Mouse (Mus musculus) mouse trophoblast stem cell (cell line): Measurements from ENCODE around the gene Tmprss9.

ENCODE experiments used
- in situ Hi-C, 2 experiments: fragments of 300-500 bp; cut with MseI, MboI; formaldehyde crosslinking; loops; 2 replicates in 1 of 2; 3 replicates in 1 of 2; pipeline ENCODE4 v1.15.1; 2025

The Tmprss9 gene

DNA sequence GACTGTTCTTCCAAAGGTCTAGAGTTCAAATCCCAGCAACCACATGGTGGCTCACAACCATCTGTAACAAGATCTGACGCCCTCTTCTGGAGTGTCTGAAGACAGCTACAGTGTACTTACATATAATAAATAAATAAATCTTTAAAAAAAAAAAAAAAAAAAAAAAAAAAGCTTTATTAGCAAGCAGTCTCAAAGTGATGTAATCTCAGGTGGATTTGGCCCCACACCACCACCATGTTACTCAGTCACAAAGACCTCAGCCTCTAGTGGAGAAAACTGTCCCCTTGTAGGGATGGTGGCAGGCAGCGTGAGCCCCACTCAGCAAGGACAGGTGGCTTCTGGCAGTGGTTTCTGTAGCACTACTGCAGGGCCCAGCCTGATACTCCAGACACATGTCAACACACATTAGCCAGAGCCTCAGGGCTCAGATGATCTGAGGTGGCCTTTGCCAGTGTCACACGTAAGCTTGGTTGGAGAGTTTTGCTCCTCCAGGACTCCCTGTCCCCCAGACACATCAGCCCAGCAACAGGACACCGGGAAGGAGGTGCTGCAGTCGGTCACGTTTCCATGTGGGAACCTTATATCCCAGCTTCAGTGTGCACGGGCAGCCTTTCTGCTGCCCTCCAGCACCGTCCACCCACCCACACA lies 41.8 kb downstream of the Tmprss9 start:
- in situ Hi-C loops, result no loop called here

DNA sequence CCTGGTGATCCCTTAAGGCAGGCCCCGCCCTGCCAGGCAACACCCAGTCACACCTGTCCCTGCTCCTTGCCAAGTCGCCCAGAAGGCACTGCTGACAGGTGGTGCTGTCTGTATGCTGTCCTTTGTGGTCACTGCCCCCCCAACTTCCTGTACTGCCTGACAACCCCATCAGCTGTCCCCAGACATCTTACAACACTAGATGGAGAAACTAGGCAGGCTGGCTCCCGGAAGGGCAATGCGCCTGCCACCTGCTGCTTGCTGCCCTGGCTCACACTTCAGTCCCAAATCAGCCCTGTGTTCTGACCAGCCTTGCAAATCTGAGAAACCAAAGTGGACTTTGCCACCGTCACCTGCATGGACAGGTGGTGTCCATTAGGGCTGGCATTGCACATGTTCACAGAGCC lies 42.6 kb downstream of the Tmprss9 start:
- in situ Hi-C loops, result no loop called here

DNA sequence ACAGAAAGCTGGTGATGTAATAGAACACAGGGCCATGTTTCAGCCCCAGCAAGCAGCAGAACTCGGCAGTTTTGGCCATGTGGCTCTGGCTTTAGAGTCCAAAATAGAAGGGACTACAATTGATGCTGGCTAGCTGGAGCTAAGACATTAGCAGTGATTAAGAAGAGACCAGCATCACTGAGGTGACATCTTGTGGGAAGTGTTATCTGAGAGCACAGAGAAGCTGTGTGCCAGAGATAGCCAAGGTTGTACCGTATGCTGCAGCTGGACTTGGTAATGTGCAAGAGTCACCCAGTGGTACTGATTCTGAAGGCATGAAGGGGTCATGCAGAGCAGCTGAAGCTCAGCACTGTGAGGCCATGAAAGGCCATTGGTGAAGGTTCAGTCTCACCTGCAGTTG lies 43.6 kb downstream of the Tmprss9 start:
- in situ Hi-C loops, result no loop called here

DNA sequence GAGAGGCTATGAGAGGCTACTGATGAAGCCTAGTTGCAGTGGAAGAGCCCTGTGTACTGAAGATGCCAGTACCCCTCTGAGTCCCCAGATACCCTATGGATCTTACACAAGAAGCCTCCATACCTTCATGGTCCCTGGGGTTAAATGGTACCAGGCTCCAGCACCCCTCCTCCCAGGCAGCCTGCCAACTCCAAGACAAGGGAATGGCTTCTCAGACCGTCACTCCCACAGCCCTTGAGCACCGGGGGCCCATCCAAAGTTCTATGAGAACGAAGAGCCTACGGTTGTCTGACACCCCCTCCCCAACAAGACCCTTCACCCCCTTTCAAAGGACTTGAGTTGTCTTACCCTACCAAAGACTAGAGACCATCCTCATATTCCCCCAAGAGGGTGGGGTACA lies 44.1 kb downstream of the Tmprss9 start:
- in situ Hi-C loops, result no loop called here

DNA sequence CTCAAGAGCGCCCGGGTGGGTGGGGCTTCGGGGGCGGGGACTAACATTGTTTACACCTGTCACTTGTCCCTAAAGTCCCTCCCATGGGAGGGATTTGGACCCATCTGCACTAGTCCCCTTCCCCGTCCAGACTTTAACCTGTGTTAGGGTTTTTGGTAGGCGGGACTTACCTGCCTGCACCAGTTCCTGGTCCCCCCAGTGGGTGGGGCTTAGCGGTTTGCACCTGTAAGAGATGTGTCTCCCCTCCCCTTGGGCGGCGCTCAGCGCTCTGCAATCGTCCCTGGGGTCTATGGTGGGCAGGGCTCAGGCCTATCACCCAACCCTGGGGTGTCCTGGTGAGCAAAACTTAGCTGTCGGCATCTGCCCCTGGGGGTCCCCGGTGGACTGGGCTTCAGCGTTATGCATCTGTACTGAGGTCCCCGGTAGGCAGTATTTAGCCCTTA lies 45.7 kb downstream of the Tmprss9 start:
- in situ Hi-C loops, result no loop called here

DNA sequence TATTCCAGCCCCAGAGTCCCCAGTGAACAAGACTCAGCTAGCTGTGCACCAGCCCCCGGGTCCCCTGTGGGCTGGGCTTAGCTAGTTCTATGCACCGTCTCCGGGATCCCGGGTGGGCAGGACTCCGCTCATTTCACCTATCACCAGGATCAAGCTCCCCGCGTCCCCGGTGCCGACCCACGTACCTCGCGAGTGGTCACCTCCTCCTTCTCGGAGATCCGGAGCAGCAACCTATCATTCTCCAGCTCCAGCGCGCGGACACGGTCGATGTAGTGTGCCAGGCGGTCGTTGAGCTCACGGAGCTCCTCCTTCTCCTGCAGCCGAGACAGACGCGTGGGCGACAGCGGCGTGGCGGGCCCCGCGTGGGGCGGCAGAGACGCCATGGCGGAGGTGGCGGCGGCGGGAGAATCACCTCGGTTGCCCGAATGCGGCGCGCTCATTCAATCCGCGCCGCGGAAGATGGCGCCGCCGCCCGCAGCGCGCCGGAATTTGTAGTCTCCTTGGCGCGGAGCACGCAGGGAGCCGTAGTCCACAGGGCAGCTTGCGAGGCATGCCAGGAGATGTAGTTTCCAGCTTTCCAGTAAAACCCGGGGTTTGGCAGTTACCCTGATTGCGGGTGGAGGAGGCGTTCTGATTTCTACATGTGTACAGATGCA lies 46.3 kb downstream of the Tmprss9 start, which contains the start of gene Lmnb2:
TSS of gene Lmnb2 (minus strand) at position 467 of the 656 bp plus-strand sequence.
- in situ Hi-C loops, result no loop called here

DNA sequence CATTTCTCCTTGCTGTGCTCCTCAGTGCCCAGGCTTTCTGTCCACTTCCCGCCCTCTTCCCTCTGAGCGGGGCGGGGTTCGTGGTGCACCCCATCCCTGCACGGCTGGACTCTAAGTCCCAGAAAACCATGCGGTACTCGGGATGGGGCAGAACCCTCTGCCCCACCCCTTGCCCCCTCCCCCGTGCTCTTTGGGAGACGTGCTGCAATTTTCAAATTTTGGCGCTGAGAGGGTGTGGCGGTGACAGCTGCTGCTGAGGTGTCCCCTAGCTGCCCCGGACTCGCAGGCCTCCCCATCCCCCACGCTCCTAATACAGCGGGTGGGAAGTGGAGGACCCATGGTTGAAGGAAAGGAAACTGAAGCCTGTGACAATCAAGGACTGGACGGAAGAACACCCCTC lies 50.3 kb downstream of the Tmprss9 start:
- in situ Hi-C loops, result no loop called here

DNA sequence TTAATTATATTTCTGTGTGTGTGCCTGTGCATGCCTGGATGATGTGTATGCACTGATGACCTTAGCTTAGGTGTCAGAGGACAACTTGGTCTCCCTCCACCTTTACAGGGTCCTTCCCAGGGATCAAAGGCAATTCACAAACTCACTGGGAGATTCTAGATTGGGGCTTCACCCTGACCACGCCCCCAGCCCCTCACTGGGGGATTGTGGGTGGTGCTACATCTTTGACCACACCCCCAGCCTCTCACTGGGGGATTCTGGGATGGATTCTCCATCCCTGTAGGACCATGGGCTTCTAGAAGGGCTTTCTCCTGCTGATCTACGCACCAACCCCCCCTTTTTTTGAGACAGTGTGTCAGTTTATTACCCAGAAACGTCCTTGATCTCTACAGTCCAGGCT lies 53.8 kb downstream of the Tmprss9 start:
- in situ Hi-C loops, result loop anchor here (5.0 kb wide), 2 partner anchors 62 to 67 kb away; no protein-coding TSS in a partner anchor

DNA sequence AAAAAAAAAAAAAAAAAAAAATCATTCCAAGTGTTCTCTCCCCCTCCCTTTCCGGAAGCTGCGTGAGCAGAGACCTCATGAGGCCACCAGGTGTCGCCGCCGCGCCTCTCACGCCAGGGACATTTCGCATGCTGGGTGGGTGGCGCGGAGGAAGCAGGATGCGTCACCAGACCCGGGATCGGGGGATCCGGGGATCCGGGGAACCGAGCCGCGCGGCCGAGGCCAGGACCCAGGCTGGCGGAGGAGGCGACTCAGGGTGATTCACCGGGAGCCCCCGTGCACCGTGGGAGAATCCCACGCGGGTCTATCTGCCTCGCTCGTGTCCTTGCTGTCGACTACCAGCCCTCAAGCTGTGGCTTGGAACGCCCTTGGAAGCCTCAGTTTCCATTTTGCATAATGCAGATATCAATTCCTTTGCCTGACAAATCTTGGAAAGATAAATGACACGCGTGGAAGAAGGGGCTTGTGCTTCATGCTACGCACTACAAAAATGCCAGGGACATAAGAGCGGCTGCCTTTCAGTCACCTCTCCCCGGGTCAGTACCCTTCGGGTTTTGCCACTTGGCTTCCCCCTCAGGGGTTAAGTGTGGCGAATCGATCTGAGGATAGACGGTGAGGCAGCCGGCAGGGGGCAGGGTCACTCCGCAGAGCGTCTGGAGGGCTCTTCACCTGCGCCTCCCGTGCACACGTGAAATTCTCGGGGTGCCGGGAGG lies 57.1 kb downstream of the Tmprss9 start:
- in situ Hi-C loops, result loop anchor here (5.0 kb wide), 2 partner anchors 59 to 64 kb away; no protein-coding TSS in a partner anchor

DNA sequence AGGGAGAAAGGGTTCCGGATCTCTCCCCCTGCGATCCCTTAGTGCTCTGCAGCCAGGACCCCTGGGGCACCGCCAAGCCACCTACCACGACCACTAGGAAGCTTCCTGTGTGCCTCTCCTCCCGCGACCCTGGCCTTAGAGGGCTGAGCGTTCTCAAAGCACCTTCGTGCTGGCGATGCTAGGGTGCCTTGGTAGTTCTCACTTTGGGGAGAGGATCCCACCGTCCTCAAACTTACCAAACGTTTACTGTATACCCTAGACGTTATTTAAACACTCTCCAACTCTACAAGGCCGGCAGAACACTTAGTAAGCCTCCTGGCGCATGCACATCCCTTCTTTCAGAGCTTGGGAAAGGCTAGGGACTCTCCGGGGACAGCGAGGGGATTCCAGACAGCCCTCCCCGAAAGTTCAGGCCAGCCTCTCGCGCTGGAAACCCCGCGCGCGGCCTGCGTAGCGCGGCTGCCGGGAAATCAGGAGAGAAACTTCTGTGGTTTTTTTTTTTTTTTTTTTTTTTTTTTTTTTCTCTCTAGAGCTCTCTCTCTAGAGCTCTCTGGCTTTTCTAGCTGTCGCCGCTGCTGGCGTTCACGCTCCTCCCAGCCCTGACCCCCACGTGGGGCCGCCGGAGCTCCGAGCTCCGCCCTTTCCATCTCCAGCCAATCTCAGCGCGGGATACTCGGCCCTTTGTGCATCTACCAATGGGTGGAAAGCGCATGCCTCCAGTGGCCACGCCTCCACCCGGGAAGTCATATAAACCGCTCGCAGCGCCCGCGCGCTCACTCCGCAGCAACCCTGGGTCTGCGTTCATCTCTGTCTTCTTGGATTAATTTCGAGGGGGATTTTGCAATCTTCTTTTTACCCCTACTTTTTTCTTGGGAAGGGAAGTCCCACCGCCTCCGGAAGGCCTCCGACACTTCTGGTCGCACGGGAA lies 57.9 kb downstream of the Tmprss9 start, which contains the start of gene Gadd45b:
TSS of gene Gadd45b (plus strand) at position 775 of the 928 bp plus-strand sequence.
- in situ Hi-C loops, result loop anchor here (5.0 kb wide), 2 partner anchors 58 to 63 kb away; no protein-coding TSS in a partner anchor

DNA sequence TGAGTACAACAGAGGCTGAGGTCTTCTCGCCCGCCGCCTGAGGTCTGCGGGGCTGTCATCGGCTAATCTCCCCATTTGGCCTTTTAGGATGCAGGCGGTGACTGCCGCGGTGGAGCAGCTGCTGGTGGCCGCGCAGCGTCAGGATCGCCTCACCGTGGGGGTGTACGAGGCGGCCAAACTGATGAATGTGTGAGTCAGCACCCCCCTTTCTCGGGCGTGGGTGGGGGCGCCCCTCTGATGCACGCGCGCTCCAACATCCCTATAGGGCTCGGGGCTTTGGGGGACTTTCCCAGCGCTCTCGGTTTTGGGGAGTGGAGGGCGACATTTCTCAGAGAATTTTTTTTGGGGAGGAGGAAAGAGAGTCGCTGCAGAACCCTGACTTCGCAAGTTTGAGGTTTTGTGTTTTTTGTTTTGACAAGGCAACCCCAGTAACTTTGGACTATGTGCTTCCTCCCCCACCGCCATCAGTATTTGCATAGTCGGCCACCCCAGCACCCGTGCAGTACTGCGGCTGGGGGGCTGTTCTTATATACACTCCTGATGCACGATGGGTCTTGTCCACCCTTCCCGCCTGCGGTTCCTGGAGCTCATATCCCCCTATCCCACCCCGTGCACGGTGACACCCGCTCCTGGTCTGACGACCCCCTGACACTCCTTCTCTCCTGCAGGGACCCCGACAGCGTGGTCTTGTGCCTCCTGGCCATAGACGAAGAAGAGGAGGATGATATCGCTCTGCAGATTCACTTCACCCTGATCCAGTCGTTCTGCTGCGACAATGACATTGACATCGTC lies 58.9 kb downstream of the Tmprss9 start:
- in situ Hi-C loops, result no loop called here

DNA sequence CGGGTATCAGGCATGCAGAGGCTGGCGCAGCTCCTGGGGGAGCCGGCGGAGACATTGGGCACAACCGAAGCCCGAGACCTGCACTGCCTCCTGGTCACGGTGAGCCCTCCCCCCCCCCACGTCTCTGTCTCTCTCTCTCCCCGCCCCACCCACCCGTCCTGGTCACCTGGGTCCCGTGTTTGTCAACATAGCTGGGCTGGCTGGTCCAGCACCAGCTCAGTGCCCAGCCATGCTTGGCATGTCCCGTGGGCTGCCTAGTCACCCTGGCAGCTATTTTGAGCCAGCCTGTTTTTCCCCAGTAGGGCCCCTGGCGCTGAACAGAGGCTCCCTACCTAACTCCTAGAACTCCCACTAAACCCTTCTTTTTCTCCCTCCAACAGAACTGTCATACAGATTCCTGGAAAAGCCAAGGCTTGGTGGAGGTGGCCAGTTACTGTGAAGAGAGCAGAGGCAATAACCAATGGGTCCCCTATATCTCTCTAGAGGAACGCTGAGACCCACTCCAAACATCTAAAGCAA lies 59.6 kb downstream of the Tmprss9 start:
- in situ Hi-C loops, result no loop called here

DNA sequence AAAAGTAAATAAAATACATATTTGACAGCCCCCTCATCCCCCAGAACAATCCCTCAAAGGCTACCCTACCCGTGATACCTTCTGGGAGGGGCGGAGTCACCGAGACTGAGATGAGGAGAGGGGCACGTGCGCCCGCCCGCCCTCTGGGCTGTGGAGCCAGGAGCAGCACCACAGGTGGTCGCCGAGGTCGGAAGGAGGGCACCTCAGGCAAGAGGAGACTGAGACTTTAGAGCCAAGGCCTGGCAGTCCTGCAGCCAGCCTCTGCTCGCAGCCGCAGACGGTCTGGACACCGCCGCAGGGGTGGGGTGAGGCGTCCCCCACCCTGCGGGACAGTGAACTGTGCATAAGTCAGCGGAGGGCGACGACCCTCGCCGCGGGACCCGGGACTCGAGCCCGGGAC lies 60.0 kb downstream of the Tmprss9 start:
- in situ Hi-C loops, result no loop called here

DNA sequence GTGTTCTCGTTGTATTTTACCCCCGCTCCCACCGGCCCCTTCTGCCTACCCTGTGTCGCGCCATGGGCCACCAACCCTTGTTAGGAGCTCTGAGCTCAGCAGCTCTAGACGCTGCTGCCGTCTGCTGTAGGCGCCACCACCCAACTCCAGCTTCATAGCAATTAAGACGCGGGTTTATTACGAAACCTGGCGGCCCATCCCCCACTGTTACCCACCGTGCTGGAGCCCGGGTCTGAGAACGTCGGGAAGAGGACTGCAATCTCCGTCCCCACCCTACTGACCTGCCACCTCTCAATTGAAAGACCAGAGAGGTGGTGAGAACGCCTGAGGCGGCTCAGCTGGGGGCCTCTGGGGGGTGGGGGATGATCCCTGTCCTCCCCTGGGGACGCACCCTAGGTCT lies 60.6 kb downstream of the Tmprss9 start:
- in situ Hi-C loops, result no loop called here

DNA sequence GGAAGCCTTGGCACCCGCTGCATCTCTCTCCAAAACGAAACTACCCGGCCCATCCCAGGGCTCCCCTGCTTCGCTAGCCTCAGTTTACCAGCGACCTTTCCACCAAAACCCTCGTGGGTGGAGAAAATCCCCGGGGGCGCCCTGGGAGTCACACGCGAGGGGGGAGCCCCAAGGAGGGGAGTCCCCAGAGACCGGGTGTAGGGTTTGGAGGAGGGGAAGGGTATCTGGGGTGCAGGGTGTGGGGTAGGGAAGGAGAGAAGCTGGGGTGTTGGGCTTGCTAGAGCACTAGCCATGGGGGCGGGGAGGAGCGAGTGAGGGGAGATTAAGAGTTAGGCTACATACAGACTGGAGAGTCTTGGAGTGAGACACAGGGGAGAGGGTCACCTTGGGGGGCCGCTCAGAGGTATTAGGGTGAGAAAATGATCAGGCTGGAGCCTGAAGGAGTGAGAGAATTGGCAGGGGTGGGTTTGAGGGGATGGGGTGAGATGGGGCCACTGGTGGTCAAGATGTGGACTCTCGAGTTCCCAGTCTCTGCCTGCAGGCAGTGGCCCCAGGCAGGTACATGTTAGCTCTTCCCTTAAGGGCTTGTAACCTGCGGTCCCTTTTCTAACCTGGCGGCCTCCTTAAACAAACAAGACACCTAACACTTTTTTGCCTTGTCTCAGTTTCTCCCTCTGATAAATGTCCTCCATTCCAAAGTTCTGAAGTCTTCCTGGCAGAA lies 61.2 kb downstream of the Tmprss9 start:
- in situ Hi-C loops, result no loop called here

DNA sequence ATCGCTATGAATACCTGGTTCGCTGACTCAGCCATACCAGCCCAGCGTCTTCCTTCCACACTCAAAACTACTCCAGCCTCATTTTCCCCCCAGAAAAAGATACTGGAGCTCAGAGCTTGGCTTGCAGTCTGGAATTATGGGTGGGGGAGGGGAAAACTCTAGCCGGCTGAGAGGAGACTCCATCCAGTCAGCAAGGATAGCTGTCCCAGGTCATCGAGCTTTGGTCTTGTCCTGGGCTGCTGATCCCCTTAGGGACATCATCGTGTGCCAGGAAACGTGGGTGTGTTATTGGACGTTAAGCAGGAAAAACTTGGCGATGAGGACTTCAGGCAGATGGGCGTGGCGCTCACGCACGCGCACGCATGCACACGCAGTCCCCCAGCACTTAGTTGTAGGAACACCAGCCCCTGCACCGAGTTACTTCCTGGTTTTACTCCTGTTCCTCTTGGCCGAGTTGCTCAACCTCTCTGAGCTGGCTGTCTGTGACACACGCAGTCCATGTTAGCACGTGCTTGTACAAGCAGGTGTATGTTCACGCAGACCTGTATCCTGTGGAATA lies 61.9 kb downstream of the Tmprss9 start:
- in situ Hi-C loops, result no loop called here

DNA sequence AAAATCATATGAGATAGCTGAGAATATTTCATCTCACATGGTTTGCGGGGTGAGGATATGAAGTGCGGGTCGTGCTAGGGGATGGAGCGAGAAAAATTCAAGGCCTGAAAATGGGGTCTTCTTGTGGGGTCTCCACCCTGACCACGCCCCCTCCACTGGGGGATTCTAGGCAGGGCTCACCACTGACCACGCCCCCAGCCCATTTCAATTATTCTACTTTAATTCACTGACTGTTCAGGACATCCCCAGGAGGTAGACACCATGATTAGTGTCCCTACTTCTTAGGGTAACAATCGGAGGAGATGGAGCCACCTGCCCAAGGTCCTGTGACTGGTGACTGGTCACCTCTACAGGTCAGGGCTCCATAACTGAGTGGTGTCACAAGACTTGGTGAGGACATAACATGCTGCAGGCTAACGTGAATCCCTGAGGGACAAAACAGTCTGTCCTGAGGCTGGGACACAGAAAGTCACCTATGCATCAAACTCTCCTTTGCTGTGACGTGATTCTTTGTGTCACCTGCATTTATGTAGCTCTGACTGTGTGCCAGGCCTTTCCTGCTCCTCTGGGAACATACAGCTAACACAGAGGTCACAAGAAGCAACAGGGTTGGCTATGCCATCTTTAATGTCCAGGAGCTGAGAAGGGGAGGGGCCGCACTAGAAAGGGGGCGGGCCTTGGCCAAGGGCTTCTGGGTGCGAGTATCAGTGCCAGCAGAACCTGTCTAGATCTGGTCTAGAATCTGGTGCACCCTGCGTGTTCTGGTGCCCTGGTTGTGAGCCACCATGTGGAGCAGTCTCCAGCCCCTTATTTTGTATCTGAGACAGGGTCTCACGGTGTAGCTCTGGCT lies 62.7 kb downstream of the Tmprss9 start:
- in situ Hi-C loops, result no loop called here

DNA sequence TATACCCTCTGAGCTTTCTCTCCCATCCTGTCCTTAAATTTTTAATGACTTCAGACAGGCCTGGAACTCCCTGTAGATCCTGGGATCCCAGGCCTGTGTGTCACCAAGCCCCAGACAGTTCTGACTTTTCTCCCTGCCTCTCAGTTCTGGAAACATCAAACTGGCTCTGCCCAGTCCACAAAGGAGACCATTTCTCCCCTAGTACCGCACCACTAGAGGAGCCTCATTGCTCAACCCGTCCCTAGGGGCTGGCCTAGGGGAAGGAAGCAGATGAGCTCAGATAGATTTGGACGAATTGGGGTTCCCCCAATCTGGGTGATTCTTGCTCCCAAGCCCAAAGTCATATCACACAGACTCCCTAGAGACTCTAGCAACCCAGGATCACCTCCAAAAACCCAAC lies 63.6 kb downstream of the Tmprss9 start:
- in situ Hi-C loops, result no loop called here
